Comparison of ENCODE assay signal across 17 mouse cellular contexts in genomic region chr17:35043794-35044193, GRCm38 (mm10). TPM values are rescaled to one million over a fixed set of nuclear protein-coding genes. Genes with fewer than 3 reads are reported as not detected.
DNase-seq lines count a peak whose midpoint lies in the region; ATAC-seq and TF ChIP-seq lines count a peak whose summit lies in the region.
"Had no signal": no experiment of that assay in that cellular context is flagged by ENCODE, and none has a peak within 500 bp of the region (broad histone marks: within the 10 kb centered on the region; RNA-seq: fewer than 3 reads in every experiment).

No protein-coding gene starts in this region.

- H3K27ac ChIP-seq in hindbrain, embryonic 10.5 days = 0 out of 2 replicates have a peak overlapping the region, but pooled peaks have one; percentile 36
- no peak overlapping the region for H3K27ac ChIP-seq in hindbrain, embryonic 16.5 days (ENCODE audit: low read depth, low read length)
- H3K27ac ChIP-seq in MEL (ENCODE audit: control insufficient read depth, low read depth, low read length) = peak overlapping the region; percentile 15; the same call in 1 of the 2 replicates
- peak overlapping the region; percentile 91 for H3K27ac ChIP-seq in liver, embryonic 15.5 days (replicated peaks)
- no peak overlapping the region for H3K27ac ChIP-seq in forebrain, embryonic 14.5 days (ENCODE audit: low read depth, low read length)
- H3K27ac ChIP-seq: limb, embryonic 10.5 days; neural tube, embryonic 13.5 days had no signal

- no peak overlapping the region for H3K9ac ChIP-seq in hindbrain, embryonic 16.5 days (ENCODE audit: low read depth, low read length)
- no peak overlapping the region for H3K9ac ChIP-seq in MEL (ENCODE audit: control insufficient read depth, low read depth, low read length, poor library complexity, severe bottlenecking)
- H3K9ac ChIP-seq in liver, embryonic 15.5 days = no peak overlapping the region
- no peak overlapping the region for H3K9ac ChIP-seq in forebrain, embryonic 14.5 days (ENCODE audit: low read length)
- H3K9ac ChIP-seq: neural tube, embryonic 13.5 days had no signal

- DNase-seq in hindbrain, embryonic 10.5 days (ENCODE audit: low spot score) = no peak
- DNase-seq in 3T3-L1 (ENCODE audit: low read depth, low spot score) (peak; percentile 60), MEL (ENCODE audit: low read depth, low spot score) (no peak)
- no peak for DNase-seq in forebrain, embryonic 14.5 days (ENCODE audit: low spot score)
- no peak for DNase-seq in adrenal gland, postnatal 10 days
- DNase-seq: cerebellum, adult 11 months; lung, postnatal 36 days; retina, postnatal 1 day had no signal

- no peaks in the 10 kb centered on the region for H3K27me3 ChIP-seq in hindbrain, embryonic 10.5 days (ENCODE audit: insufficient read depth, poor library complexity, severe bottlenecking)
- H3K27me3 ChIP-seq in hindbrain, embryonic 16.5 days (replicated peaks; ENCODE audit: control insufficient read depth, insufficient read depth, low read length) = no peaks in the 10 kb centered on the region
- H3K27me3 ChIP-seq in MEL (ENCODE audit: control insufficient read depth in 1 of 2, insufficient read depth in 2 of 2, low read length in 2 of 2) = no peaks in the 10 kb centered on the region
- H3K27me3 ChIP-seq in liver, embryonic 15.5 days = no peaks in the 10 kb centered on the region
- no peaks in the 10 kb centered on the region for H3K27me3 ChIP-seq in forebrain, embryonic 14.5 days (replicated peaks; ENCODE audit: control insufficient read depth, insufficient read depth, low read length)
- H3K27me3 ChIP-seq: neural tube, embryonic 13.5 days had no signal

- H3K4me2 ChIP-seq in hindbrain, embryonic 16.5 days (ENCODE audit: low read length) = no peak overlapping the region
- H3K4me2 ChIP-seq in liver, embryonic 15.5 days = no peak overlapping the region
- no peak overlapping the region for H3K4me2 ChIP-seq in forebrain, embryonic 14.5 days (ENCODE audit: low read length)
- H3K4me2 ChIP-seq: neural tube, embryonic 13.5 days had no signal

- no peak for TF ChIP-seq POLR2A in MEL (IDR thresholded peaks at IDR 0.05; ENCODE audit: control insufficient read depth in 1 of 2, insufficient read depth in 1 of 2, low read depth in 1 of 2, low read length in 2 of 2, poor library complexity in 1 of 2)

- TF ChIP-seq EP300 in MEL (IDR thresholded peaks at IDR 0.05; ENCODE audit: low read depth in 1 of 2, low read length in 2 of 2) = no peak

- H3K4me1 ChIP-seq in hindbrain, embryonic 10.5 days (replicated peaks) = peaks cover 43% of the 10 kb centered on the region
- H3K4me1 ChIP-seq in hindbrain, embryonic 16.5 days (ENCODE audit: control insufficient read depth, insufficient read depth, low read depth, low read length) = no peaks in the 10 kb centered on the region
- peaks cover 7 to 49% of the 10 kb centered on the region in 2 experiments for H3K4me1 ChIP-seq in MEL (ENCODE audit: control insufficient read depth in 1 of 2, insufficient read depth in 2 of 2, low read length in 2 of 2)
- peaks cover 68% of the 10 kb centered on the region for H3K4me1 ChIP-seq in liver, embryonic 15.5 days (replicated peaks)
- peaks cover 7% of the 10 kb centered on the region; the same call in 1 of the 2 replicates for H3K4me1 ChIP-seq in forebrain, embryonic 14.5 days (ENCODE audit: control insufficient read depth, insufficient read depth, low read length)

- H3K36me3 ChIP-seq in hindbrain, embryonic 10.5 days = no peaks in the 10 kb centered on the region
- no peaks in the 10 kb centered on the region for H3K36me3 ChIP-seq in hindbrain, embryonic 16.5 days (ENCODE audit: control insufficient read depth, insufficient read depth, low read length)
- H3K36me3 ChIP-seq in MEL (ENCODE audit: control insufficient read depth in 1 of 2, insufficient read depth in 2 of 2, low read length in 2 of 2) = peaks cover 0 to 34% of the 10 kb centered on the region in 2 experiments; a peak in 2 of 4 replicates
- no peaks in the 10 kb centered on the region for H3K36me3 ChIP-seq in liver, embryonic 15.5 days (replicated peaks)
- no peaks in the 10 kb centered on the region for H3K36me3 ChIP-seq in forebrain, embryonic 14.5 days (ENCODE audit: control insufficient read depth, insufficient read depth, low read length)
- H3K36me3 ChIP-seq: limb, embryonic 10.5 days; neural tube, embryonic 13.5 days had no signal

- no peak overlapping the region for H3K4me3 ChIP-seq in hindbrain, embryonic 10.5 days
- H3K4me3 ChIP-seq in hindbrain, embryonic 16.5 days (ENCODE audit: low read length) = no peak overlapping the region
- no peak overlapping the region for H3K4me3 ChIP-seq in MEL (ENCODE audit: control insufficient read depth in 1 of 2, insufficient read depth in 1 of 2, low read depth in 2 of 2, low read length in 2 of 2)
- H3K4me3 ChIP-seq in liver, embryonic 15.5 days (replicated peaks) = no peak overlapping the region
- no peak overlapping the region for H3K4me3 ChIP-seq in forebrain, embryonic 14.5 days (ENCODE audit: low read depth, low read length)
- H3K4me3 ChIP-seq: limb, embryonic 10.5 days; neural tube, embryonic 13.5 days had no signal

- ATAC-seq in hindbrain, embryonic 16.5 days = no peak
- ATAC-seq in liver, embryonic 15.5 days (ENCODE audit: insufficient read depth) = no peak
- no peak for ATAC-seq in forebrain, embryonic 14.5 days
- ATAC-seq: midbrain, embryonic 16.5 days had no signal

- peaks cover 2% of the 10 kb centered on the region; the same call in 1 of the 2 replicates for H3K79me2 ChIP-seq in MEL (ENCODE audit: control insufficient read depth, insufficient read depth, low read length, poor library complexity)

- no peak for TF ChIP-seq RAD21 in MEL (IDR thresholded peaks at IDR 0.05; ENCODE audit: low read depth, low read length)

- no peak for TF ChIP-seq CTCF in MEL (IDR thresholded peaks at IDR 0.05 in 2 of 3, conservative IDR thresholded peaks at IDR 0.05 in 1 of 3; ENCODE audit: control insufficient read depth in 1 of 3, insufficient read depth in 1 of 3, low read depth in 2 of 3, low read length in 3 of 3, poor library complexity in 1 of 3, severe bottlenecking in 1 of 3)

- WGBS in hindbrain, embryonic 10.5 days = 88% methylated on average over 4 of the region's 4 CpGs
- 92% methylated on average over 4 of the region's 4 CpGs for WGBS in hindbrain, embryonic 16.5 days
- 72% methylated on average over 4 of the region's 4 CpGs for WGBS in liver, embryonic 15.5 days (ENCODE audit: insufficient replicate concordance)
- 87% methylated on average over 4 of the region's 4 CpGs for WGBS in forebrain, embryonic 14.5 days

- H3K9me3 ChIP-seq in hindbrain, embryonic 10.5 days = no peaks in the 10 kb centered on the region
- no peaks in the 10 kb centered on the region for H3K9me3 ChIP-seq in hindbrain, embryonic 16.5 days (ENCODE audit: control insufficient read depth, low read length)
- no peaks in the 10 kb centered on the region for H3K9me3 ChIP-seq in MEL (replicated peaks; ENCODE audit: insufficient read depth, low read length)
- no peaks in the 10 kb centered on the region for H3K9me3 ChIP-seq in liver, embryonic 15.5 days (replicated peaks)
- no peaks in the 10 kb centered on the region for H3K9me3 ChIP-seq in forebrain, embryonic 14.5 days (replicated peaks; ENCODE audit: control insufficient read depth, low read length)
- H3K9me3 ChIP-seq: limb, embryonic 10.5 days; neural tube, embryonic 13.5 days had no signal

RNA-seq across cellular contexts. Expression of gene Msh5, which starts 2.8 kb away (rescaled TPM):
- 3.9 and 6.4 TPM in 2 replicates for polyA plus RNA-seq in hindbrain, embryonic 10.5 days (2016; fragmentation: Nextera tagmentation; extraction: Ambion mirVana)
- polyA plus RNA-seq in hindbrain, embryonic 16.5 days (2015; fragmentation: Nextera tagmentation; extraction: Ambion mirVana) = 1.8 and 2.5 TPM in 2 replicates
- 17.9 and 26.3 TPM in 2 replicates for total RNA-seq in MEL (2012; rRNA removed)
- 10 to 100 TPM in 1 of 2 experiments, not detected in 1; 29.0 TPM for polyA plus RNA-seq in MEL (2012; ENCODE audit: insufficient read depth in 1 of 2, insufficient read length in 2 of 2, low read depth in 1 of 2, low replicate concordance in 2 of 2, missing spikeins in 1 of 2)
- polyA plus RNA-seq in liver, embryonic 15.5 days (2015; fragmentation: Nextera tagmentation; extraction: Ambion mirVana) = 3.4 and 4.3 TPM in 2 replicates
- 2.3 and 2.6 TPM in 2 replicates for polyA plus RNA-seq in forebrain, embryonic 14.5 days (2014; fragmentation: Nextera tagmentation; extraction: Ambion mirVana)
- 1 to 10 TPM; 2.3 to 5.0 TPM for total RNA-seq in adrenal gland, postnatal 10 days (2021)

RNA-seq across cellular contexts. Expression of gene Clic1, which starts 6.0 kb away (rescaled TPM):
- polyA plus RNA-seq in hindbrain, embryonic 10.5 days (2016; fragmentation: Nextera tagmentation; extraction: Ambion mirVana) = 232 and 239 TPM in 2 replicates
- polyA plus RNA-seq in hindbrain, embryonic 16.5 days (2015; fragmentation: Nextera tagmentation; extraction: Ambion mirVana) = 85.2 and 88.5 TPM in 2 replicates
- 285 and 333 TPM in 2 replicates for total RNA-seq in MEL (2012; rRNA removed)
- 100 to 1,000 TPM; 309 to 335 TPM for polyA plus RNA-seq in MEL (2012; ENCODE audit: insufficient read depth in 1 of 2, insufficient read length in 2 of 2, low read depth in 1 of 2, low replicate concordance in 2 of 2, missing spikeins in 1 of 2)
- 120 and 122 TPM in 2 replicates for polyA plus RNA-seq in liver, embryonic 15.5 days (2015; fragmentation: Nextera tagmentation; extraction: Ambion mirVana)
- 28.3 and 37.3 TPM in 2 replicates for polyA plus RNA-seq in forebrain, embryonic 14.5 days (2014; fragmentation: Nextera tagmentation; extraction: Ambion mirVana)
- total RNA-seq in adrenal gland, postnatal 10 days (2021) = 100 to 1,000 TPM in 1 of 2 experiments, 10 to 100 TPM in 1; 95.6 to 105 TPM

RNA-seq across cellular contexts. Expression of gene Ddah2, which starts 15.0 kb away (rescaled TPM):
- polyA plus RNA-seq in hindbrain, embryonic 10.5 days (2016; fragmentation: Nextera tagmentation; extraction: Ambion mirVana) = 536 and 664 TPM in 2 replicates
- 338 and 363 TPM in 2 replicates for polyA plus RNA-seq in hindbrain, embryonic 16.5 days (2015; fragmentation: Nextera tagmentation; extraction: Ambion mirVana)
- 9.9 and 11.1 TPM in 2 replicates for total RNA-seq in MEL (2012; rRNA removed)
- polyA plus RNA-seq in MEL (2012; ENCODE audit: insufficient read depth in 1 of 2, insufficient read length in 2 of 2, low read depth in 1 of 2, low replicate concordance in 2 of 2, missing spikeins in 1 of 2) = 1 to 10 TPM in 1 of 2 experiments, not detected in 1; 8.6 TPM
- 18.6 and 22.8 TPM in 2 replicates for polyA plus RNA-seq in liver, embryonic 15.5 days (2015; fragmentation: Nextera tagmentation; extraction: Ambion mirVana)
- polyA plus RNA-seq in forebrain, embryonic 14.5 days (2014; fragmentation: Nextera tagmentation; extraction: Ambion mirVana) = 617 and 661 TPM in 2 replicates
- 10 to 100 TPM; 35.2 to 51.7 TPM for total RNA-seq in adrenal gland, postnatal 10 days (2021)

RNA-seq across cellular contexts. Expression of gene Sapcd1, which starts 16.0 kb away (rescaled TPM):
- polyA plus RNA-seq in hindbrain, embryonic 10.5 days (2016; fragmentation: Nextera tagmentation; extraction: Ambion mirVana) = 5.2 and 5.6 TPM in 2 replicates
- polyA plus RNA-seq in hindbrain, embryonic 16.5 days (2015; fragmentation: Nextera tagmentation; extraction: Ambion mirVana) = 1.7 TPM in 2 replicates
- total RNA-seq in MEL (2012; rRNA removed) = 161 and 164 TPM in 2 replicates
- polyA plus RNA-seq in MEL (2012; ENCODE audit: insufficient read depth in 1 of 2, insufficient read length in 2 of 2, low read depth in 1 of 2, low replicate concordance in 2 of 2, missing spikeins in 1 of 2) = 100 to 1,000 TPM in 1 of 2 experiments, not detected in 1; 124 TPM
- polyA plus RNA-seq in liver, embryonic 15.5 days (2015; fragmentation: Nextera tagmentation; extraction: Ambion mirVana) = 2.2 and 2.3 TPM in 2 replicates
- 2.9 and 6.2 TPM in 2 replicates for polyA plus RNA-seq in forebrain, embryonic 14.5 days (2014; fragmentation: Nextera tagmentation; extraction: Ambion mirVana)
- 1 to 10 TPM; 1.1 to 1.6 TPM for total RNA-seq in adrenal gland, postnatal 10 days (2021)

RNA-seq across cellular contexts. Expression of gene Ly6g6c, which starts 21.4 kb away (rescaled TPM):
- 0.20 and 0.27 TPM in 2 replicates for polyA plus RNA-seq in hindbrain, embryonic 10.5 days (2016; fragmentation: Nextera tagmentation; extraction: Ambion mirVana)
- not detected in 2 replicates for polyA plus RNA-seq in hindbrain, embryonic 16.5 days (2015; fragmentation: Nextera tagmentation; extraction: Ambion mirVana)
- total RNA-seq in MEL (2012; rRNA removed) = not detected in 2 replicates
- polyA plus RNA-seq in MEL (2012; ENCODE audit: insufficient read depth in 1 of 2, insufficient read length in 2 of 2, low read depth in 1 of 2, low replicate concordance in 2 of 2, missing spikeins in 1 of 2) = under 1 TPM in 1 of 2 experiments, not detected in 1; 0.24 TPM
- 0.21 and 0.40 TPM in 2 replicates for polyA plus RNA-seq in liver, embryonic 15.5 days (2015; fragmentation: Nextera tagmentation; extraction: Ambion mirVana)
- polyA plus RNA-seq in forebrain, embryonic 14.5 days (2014; fragmentation: Nextera tagmentation; extraction: Ambion mirVana) = not detected in 2 replicates
- not detected for total RNA-seq in adrenal gland, postnatal 10 days (2021)
- total RNA-seq: heart, postnatal 10 days; layer of hippocampus, adult 8-10 months had no signal
- polyA plus RNA-seq: cortical plate, adult 2 months; intestine, embryonic 14.5 days; limb, embryonic 10.5 days; midbrain, embryonic 16.5 days; neural tube, embryonic 13.5 days had no signal

Comparison
In these comparisons a context has a peak if more than half of its experiments do, and no peak if none do; other contexts are left out.
1. H3K27ac ChIP-seq: peak in hindbrain, embryonic 10.5 days (single experiment), MEL (single experiment) and liver, embryonic 15.5 days (single experiment); none in hindbrain, embryonic 16.5 days (single experiment) and forebrain, embryonic 14.5 days (single experiment).
2. RNA of gene Ddah2, which starts 15.0 kb away (polyA plus RNA-seq): 536 to 664 TPM in hindbrain, embryonic 10.5 days, 617 to 661 TPM in forebrain, embryonic 14.5 days and 338 to 363 TPM in hindbrain, embryonic 16.5 days; 18.6 to 22.8 TPM in liver, embryonic 15.5 days and 8.6 TPM in MEL; every median in the first group is over 10 times any median in the second.